Mouse (Mus musculus): ENCODE data around the gene Pigv.

Gene Pigv

DNA sequence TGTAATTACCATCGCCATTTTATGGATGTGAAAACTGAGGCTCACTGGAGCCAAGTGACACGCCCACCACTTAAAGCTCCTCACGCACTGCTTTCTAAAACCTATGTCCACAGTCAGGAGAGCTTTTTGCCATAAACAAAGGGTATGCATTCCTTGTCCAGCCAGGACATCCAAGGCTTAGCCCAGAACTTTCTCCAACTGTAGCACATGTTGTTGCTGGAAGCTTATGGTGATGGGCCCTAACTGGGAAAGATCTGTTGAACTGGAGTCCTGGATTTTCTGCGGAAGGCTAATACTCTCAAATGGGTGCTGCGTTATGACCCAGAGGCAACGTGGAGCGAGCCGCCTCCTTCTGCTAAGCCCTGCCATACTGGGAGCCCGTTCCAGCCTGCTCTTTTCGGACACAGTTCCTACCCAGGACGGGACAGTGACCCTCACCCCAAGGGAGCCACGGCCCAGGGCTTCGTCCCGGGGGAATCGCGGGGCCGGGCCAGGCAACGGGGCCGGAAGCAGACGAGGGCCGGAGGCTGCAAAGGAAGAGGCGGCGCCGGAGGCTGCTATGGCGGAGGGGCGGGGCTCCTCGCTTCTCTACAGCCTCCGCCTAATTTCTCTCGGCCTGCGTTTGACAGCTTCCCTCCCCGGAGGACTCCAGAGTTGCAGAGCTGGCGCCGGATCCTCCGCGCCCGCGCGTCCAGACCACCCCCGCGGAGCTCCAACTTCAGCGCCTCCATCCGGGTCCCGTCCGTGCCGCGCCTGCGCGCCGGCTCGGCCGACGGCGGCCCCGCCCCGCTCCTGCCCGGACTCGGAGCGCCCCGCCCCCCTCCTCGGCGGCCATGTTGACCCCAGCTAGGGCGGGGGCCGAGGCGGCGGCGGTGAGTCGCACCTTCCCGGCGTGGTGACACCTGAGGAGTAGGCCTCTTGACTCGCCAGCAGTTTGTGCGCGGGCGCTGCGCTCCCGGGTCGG is at the start of gene Pigv:
Gene Pigv (minus strand): TSS at position 767 of the 964 bp plus-strand sequence.
- DNase-seq (ENCODE audit: extremely low spot score, low read depth, low spot score) = peak; percentile 52

DNA sequence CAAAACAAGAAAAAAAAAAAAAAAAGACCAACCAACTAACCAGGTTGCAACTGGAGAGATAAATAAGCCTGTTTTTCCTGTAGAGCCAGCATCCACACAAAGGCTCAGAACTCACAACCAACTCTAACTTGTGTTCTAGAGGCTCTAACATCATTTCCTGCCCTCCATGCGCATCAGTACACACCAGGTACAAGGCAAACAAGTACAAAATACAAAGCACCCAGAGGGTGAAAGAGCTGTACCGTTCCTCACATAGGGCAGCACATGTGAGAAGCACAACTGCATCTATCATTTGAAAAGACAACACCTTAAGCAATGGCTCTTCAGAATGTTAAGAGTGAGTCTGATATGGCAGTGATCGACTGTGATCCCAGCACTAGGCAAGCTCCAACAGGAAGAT is 47.3 kb upstream of the Pigv start:
- DNase-seq (ENCODE audit: extremely low spot score, low read depth, low spot score) = no peak

DNA sequence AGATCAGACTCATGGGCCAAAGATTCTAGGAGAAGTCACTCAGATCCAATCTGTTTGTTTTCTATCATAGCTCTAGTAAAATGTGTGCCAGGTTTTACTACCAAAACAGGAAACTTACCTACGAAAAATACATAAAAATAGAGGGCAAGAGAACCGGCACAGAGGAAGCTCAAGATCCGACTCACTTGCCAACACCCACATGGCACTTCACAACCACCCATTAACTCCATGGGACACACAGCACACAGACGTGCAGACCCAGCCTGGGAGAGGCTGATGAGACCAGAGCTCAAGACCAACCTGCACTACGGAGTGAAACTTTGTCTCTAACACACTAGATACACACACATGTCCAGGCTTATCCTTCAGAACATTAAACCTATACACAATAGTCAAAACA is 40.3 kb upstream of the Pigv start:
- DNase-seq (ENCODE audit: extremely low spot score, low read depth, low spot score) = no peak

GRCm38 (mm10) chr4:133711307-133712076 is 39.0 kb upstream of the Pigv start:
- DNase-seq (ENCODE audit: extremely low spot score, low read depth, low spot score) = no peak

DNA sequence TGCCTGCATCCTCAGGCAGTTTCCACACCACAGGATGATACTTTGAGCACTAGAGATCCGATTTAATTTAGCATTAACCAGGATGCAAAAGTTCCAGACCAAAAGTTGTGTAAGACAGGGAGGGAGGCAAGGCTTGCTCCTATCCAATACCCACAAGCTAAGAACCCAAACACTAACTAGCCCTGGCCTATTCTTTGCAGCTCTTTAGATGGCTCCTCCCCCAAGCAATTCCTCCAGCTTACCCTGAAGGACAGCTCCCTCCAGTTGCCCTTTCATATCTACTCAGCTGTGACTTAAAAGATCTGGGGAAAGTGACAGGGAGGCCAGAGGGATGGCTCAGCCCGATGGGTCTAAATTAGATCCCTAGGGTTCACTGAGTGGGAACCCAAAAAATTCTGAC is 36.9 kb upstream of the Pigv start:
- DNase-seq (ENCODE audit: extremely low spot score, low read depth, low spot score) = no peak

- DNase-seq (ENCODE audit: extremely low spot score, low read depth, low spot score) = no peak
These were observed 35.0 kb upstream of the Pigv start for GRCm38 (mm10) chr4:133707464-133707863.

DNA sequence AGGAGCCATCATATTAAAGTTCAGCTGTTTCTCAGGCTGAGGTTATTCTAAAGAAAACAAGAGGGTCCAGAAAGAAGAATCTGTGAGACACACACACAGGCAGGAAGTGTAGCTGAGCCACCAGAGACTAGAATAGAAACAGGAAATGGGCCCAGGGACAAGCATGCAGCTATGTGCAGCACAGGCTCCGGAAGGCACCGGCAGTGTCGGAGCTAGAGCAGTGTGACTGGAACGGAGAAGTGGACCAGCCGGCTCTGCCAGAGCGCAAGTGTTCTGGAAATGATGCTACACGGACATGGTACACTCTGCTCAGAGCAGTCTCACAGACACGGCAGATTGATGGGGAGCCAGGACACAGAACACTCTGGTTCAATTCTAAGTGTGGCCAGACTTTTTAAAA is 34.5 kb upstream of the Pigv start:
- no peak for DNase-seq (ENCODE audit: extremely low spot score, low read depth, low spot score)

- DNase-seq (ENCODE audit: extremely low spot score, low read depth, low spot score) = no peak
These were observed 32.6 kb upstream of the Pigv start for GRCm38 (mm10) chr4:133705062-133705461.

DNA sequence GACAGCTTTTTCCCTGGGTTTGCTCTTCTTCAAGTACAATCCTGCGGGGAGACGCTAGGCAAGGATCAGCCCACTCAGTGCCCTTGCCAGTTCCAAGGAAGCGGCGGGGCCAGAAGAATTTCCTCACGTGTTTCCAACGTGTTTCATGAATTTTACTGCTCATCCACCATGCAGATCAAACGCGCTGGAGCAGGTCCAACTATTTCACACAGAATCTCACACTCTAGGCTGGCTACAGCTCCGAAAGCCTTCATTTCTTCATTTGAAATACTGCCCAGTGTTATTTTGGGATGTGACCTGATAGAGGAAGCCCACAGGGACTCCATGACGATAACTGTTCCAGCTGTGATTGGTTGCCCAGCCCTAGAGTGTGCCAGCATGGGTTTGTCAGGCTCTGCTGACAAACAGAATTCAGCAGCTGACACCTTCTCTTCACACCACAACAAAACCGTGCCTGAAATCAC is 28.5 kb upstream of the Pigv start:
- DNase-seq (ENCODE audit: extremely low spot score, low read depth, low spot score) = no peak

DNA sequence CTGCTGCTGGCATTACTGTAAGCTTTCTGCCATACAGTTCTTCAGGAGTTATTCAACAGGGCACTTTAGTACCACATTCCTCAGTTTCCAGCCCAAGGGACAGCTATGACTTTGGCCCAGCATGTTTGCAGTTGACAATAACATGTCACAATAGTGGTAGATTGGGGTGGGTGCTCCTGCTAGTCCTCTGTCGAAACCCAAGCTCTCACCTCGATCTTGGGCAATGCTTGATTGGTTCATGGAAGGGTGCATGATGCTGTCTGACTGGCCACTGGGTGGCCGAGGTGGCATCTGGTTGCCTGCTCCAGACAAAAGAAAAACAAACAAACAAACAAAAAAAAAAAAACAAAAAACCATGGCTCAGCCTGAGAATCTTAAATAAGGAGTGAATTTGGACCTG is 22.9 kb upstream of the Pigv start:
- DNase-seq (ENCODE audit: extremely low spot score, low read depth, low spot score) = no peak

GRCm38 (mm10) chr4:133690252-133690651 is 17.8 kb upstream of the Pigv start:
- DNase-seq (ENCODE audit: extremely low spot score, low read depth, low spot score) = no peak

DNA sequence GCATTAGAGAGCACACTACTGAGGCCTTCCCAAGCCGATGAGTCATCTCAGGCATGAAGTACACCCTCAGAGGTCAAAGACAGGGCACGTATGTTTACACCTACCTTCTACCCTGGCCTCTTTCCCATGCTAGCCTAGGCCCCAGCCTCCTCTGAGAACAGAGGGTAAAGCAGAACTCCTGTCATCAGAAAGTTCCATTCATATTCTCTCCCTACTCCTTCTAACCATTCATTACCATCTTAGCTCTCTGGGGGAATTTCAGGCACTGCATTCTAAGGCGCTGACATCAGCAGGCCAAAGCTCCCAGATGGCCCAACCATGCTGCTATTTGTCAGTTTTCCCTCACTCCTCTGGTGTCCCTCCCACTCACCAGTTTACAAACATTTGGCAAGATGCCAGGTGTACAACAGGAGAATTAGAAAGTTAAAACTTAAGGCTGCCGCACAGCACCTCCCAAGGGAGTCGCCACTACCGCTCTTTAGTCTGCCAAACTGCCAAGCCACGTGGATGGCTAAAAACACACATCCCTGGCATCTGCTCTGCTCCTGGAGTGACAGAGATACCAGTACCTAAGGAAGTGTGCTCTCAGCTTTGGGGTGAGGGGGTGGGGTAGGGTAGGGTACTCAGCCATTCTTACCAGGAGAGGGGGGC is 16.1 kb upstream of the Pigv start:
- no peak for DNase-seq (ENCODE audit: extremely low spot score, low read depth, low spot score)

DNA sequence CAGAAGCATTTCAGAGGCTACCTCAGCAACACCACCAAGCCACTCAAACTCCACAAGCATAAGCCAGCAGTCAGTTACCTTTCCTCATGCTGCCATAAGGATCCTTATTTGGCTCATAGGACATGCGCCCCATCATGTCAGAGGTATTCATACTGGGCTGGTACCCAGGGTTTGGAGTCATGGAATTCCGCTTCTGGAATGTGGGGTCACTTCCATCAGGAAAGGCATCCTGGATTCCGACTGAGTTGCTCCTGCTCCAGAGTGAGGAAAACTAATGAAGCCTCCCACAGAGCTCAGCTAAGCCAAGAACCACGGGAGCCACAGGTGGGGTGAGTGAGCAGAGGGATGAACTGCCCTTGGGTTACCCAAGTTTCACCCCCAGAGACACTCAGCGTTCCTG is 14.7 kb upstream of the Pigv start:
- DNase-seq (ENCODE audit: extremely low spot score, low read depth, low spot score) = no peak

DNA sequence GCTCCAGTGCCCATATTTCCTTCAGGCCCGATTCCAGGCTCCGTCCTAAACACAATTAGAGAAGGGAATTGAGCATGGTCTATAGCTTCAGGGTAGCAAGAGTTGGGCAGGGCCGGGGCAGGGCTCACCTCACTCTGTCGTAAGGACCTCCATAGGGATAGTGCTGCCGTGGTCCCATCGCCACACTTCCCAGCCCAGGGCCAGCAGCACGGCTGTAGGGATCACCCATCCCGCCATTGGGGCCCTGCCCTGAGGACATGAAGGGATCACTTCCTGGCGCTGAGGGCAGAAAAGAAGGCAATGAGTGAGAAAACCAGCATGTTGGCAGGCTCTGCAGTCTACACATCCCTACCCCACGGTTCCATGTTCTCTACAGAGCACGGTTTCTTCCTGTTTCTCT is 14.1 kb upstream of the Pigv start:
- DNase-seq (ENCODE audit: extremely low spot score, low read depth, low spot score) = no peak

- DNase-seq (ENCODE audit: extremely low spot score, low read depth, low spot score) = no peak
These were observed 7.8 kb upstream of the Pigv start for GRCm38 (mm10) chr4:133680206-133680786.

GRCm38 (mm10) chr4:133679629-133680028 is 7.2 kb upstream of the Pigv start:
- DNase-seq (ENCODE audit: extremely low spot score, low read depth, low spot score) = no peak

DNA sequence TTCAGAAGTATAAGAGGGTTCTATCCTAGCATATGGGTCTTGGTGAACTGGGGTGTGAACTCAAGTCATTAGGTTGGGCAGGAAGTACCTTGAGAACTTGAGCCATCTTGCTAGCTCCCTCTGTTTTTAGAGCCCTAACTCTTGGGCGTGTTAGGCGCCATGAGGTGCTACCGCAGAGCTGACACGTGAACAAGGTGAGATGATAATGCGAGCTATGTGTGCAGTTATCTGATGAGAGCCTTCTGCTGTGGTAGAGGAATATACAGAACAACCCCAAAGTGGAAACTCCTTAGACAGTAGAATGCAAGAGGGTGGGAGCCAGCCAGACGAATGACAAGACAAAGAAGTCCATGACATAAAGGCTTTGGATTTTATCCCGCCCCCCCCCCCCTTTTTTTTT is 4.8 kb upstream of the Pigv start:
- no peak for DNase-seq (ENCODE audit: extremely low spot score, low read depth, low spot score)

DNA sequence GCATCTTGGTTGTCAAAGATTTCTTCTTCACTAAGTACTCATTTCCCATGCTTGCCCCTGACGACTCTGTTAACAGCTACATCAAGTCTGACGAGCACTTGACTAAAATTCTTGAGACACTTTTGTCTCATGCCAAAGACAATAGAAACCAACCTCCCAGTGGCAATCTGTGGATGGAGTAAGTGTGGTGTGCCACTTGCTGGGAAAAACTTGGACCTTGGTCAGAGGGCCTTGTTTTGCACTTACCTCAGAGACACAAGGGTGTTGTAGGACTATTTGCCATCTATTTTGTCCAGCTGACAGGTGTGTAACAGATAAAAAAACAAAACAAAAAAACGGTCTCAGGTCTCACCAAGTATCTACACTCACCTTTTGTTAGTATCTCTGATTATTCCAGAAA is 3.7 kb upstream of the Pigv start:
- DNase-seq (ENCODE audit: extremely low spot score, low read depth, low spot score) = no peak

DNA sequence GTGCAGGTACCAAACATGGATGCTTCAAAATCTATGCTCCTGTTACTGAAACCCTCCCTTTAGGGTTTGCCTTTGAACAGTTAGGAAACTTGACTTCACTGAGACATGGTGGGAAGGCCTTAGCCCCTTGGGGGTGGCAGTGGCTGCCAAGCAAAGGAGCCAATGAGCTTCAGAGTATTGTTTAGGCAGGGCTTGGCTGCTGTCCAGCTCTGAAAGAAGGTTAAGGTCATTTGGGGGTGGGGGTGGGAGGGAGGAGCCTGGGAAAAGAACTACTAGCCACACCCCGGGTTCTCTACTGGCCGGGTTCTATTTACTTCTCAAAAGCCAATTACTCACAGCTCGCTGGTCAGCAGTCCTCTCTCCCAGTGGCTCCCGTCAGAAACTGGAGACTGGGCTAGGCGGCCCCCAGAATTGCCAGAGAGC is 3.2 kb upstream of the Pigv start:
- DNase-seq (ENCODE audit: extremely low spot score, low read depth, low spot score) = no peak

DNA sequence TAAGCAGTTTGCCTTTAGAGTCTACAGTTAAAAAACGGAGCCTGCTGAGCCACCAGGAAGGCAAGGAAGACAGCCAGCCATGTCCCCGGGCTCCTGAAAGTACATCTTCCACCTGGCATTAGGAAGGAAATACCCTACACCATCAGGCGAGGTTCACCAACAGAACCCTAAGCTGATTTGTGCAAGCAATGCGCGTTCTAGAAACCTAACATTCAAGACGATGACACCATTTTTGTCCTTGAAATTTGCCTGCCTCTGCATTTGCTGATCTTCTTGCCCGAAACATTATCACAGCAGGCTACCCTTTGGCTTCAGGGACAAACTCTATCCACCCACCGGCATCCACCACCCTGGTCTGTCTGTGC is 1.9 kb upstream of the Pigv start:
- no peak for DNase-seq (ENCODE audit: extremely low spot score, low read depth, low spot score)

GRCm38 (mm10) chr4:133673666-133674330 is 1.4 kb upstream of the Pigv start:
- no peak for DNase-seq (ENCODE audit: extremely low spot score, low read depth, low spot score)

Measured in hindlimb bud, embryonic 11.5 days (tissue).